Mouse (Mus musculus): ENCODE measurements at regions not wholly inside any gene's neighbourhood (a gene's known extent, or its start where the extent isn't known, plus 50 kb on each side); places are given as distances from the start of the nearest gene placed in this dataset.

DNA sequence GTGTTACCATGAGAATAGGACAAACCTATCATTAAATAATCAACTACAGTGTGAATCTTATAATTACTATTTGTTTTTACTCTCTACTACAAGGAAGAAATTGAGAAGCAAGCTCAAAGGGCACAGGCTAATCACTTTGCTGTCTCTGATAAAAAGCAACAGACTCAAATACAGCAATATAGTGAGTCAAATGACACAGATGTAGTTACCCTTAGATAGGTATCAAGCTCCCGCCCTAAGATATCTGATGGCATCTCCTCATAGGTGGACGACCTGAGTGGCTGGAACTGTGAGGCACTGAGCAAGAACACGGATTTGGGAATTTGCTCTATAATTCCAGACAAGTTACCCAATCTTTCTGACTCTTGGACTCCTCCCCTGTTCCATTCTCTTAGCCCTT lies 379.7 kb upstream of the Klf12 start:
- H3K4me1 ChIP-seq (ENCODE audit: insufficient read depth, low read length): no peaks in the 10 kb centered on the region
- 84% methylated on average over 3 of the region's 3 CpGs for WGBS
- H3K27me3 ChIP-seq (ENCODE audit: insufficient read depth, low read length): no peaks in the 10 kb centered on the region
- no peak for DNase-seq (ENCODE audit: low spot score)
- H3K36me3 ChIP-seq (ENCODE audit: insufficient read depth, low read length): no peaks in the 10 kb centered on the region
- no peaks in the 10 kb centered on the region for H3K9me3 ChIP-seq (ENCODE audit: low read length)
- no peak for TF ChIP-seq CTCF (IDR thresholded peaks at IDR 0.05; ENCODE audit: low read depth)
- H3K9ac ChIP-seq (replicated peaks; ENCODE audit: low read length): no peak overlapping the region
- no peak for ATAC-seq
- H3K27ac ChIP-seq: no peak overlapping the region
- no peak overlapping the region for H3K4me3 ChIP-seq (ENCODE audit: low read length)
- no peak overlapping the region for H3K4me2 ChIP-seq (ENCODE audit: low read depth, low read length)

DNA sequence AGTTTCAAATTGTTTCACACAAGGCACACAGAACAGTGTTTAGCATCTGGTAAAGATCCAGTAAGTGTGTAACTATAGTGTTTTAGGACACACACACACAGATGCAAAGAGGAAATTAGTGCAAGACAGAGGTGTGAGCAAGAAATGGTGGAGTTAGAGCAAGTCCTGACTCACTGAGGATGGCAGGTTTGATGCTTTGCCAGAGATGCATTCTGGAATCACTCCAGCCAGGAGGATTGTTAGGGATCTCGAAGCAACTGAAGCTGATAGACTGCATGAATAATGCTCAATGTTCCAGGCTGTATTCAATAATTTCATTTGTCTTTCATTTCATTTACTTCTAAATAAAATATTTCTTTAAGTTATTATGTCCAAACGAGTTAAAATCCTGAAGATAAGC lies 357.6 kb upstream of the Klf12 start:
- DNase-seq (ENCODE audit: low spot score): no peak
- Histone ChIP-seq H3K36me3 (ENCODE audit: insufficient read depth, low read length) (no peaks in the 10 kb centered on the region), H3K27ac (no peak overlapping the region), H3K4me3 (ENCODE audit: low read length) (no peak overlapping the region), H3K9ac (replicated peaks; ENCODE audit: low read length) (no peak overlapping the region), H3K4me2 (ENCODE audit: low read depth, low read length) (no peak overlapping the region), H3K27me3 (ENCODE audit: insufficient read depth, low read length) (no peaks in the 10 kb centered on the region), H3K9me3 (ENCODE audit: low read length) (no peaks in the 10 kb centered on the region), H3K4me1 (ENCODE audit: insufficient read depth, low read length) (no peaks in the 10 kb centered on the region)
- WGBS: 55% methylated on average over 2 of the region's 2 CpGs
- ATAC-seq: no peak
- no peak for TF ChIP-seq CTCF (IDR thresholded peaks at IDR 0.05; ENCODE audit: low read depth)

DNA sequence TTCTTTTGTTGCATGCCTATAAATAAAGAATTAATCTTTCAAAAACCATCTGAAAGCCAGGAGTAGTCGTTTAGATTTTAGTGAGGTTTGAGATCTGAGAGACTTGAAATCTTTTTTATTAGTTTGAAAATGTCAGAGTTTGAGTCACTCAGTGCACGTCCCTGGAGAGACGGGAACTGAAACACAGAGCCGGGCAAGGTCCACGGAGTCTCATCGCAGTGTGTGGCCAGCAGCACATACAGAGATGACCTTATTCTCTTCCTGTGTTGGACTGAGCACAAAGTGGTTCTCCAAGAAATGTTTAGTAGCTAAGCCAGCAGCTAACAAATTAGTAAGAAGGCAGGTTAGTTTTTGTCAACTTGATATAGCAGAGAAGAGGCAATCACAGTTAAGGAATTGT lies 350.0 kb upstream of the Klf12 start:
- TF ChIP-seq CTCF (IDR thresholded peaks at IDR 0.05; ENCODE audit: low read depth): no peak
- DNase-seq (ENCODE audit: low spot score) (no peak), ATAC-seq (no peak)
- no peaks in the 10 kb centered on the region for H3K4me1 ChIP-seq (ENCODE audit: insufficient read depth, low read length)
- H3K27me3 ChIP-seq (ENCODE audit: insufficient read depth, low read length): no peaks in the 10 kb centered on the region
- H3K27ac ChIP-seq: no peak overlapping the region
- 66% methylated on average over 6 of the region's 6 CpGs for WGBS
- H3K36me3 ChIP-seq (ENCODE audit: insufficient read depth, low read length): no peaks in the 10 kb centered on the region
- H3K9me3 ChIP-seq (ENCODE audit: low read length): no peaks in the 10 kb centered on the region
- no peak overlapping the region for H3K9ac ChIP-seq (replicated peaks; ENCODE audit: low read length)
- H3K4me2 ChIP-seq (ENCODE audit: low read depth, low read length): no peak overlapping the region
- no peak overlapping the region for H3K4me3 ChIP-seq (ENCODE audit: low read length)

DNA sequence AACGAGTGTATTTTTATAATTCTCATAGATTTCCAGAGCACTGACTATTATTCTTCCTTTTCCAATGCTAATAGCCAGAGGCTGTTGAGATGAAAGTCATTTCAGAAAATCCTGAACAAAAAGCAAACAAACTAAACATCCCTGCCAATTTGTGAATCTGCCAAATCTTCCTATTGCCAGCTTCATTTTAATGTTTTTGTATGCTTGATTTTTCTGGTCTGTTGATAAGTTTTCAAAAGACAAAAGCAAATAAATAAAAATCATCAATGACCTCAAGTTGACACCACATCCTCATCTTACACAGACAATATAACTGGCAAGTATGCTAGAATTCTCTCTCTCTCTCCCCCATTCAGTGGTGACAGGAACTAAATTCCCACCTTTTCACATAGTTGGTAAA lies 347.2 kb upstream of the Klf12 start:
- Histone ChIP-seq H3K36me3 (ENCODE audit: insufficient read depth, low read length) (no peaks in the 10 kb centered on the region), H3K4me2 (ENCODE audit: low read depth, low read length) (no peak overlapping the region), H3K9me3 (ENCODE audit: low read length) (no peaks in the 10 kb centered on the region), H3K4me3 (ENCODE audit: low read length) (no peak overlapping the region), H3K9ac (replicated peaks; ENCODE audit: low read length) (no peak overlapping the region), H3K27me3 (ENCODE audit: insufficient read depth, low read length) (no peaks in the 10 kb centered on the region), H3K4me1 (ENCODE audit: insufficient read depth, low read length) (no peaks in the 10 kb centered on the region), H3K27ac (no peak overlapping the region)
- no peak for TF ChIP-seq CTCF (IDR thresholded peaks at IDR 0.05; ENCODE audit: low read depth)
- DNase-seq (ENCODE audit: low spot score) (no peak), ATAC-seq (no peak)
- 47% methylated on average over 1 of the region's 1 CpGs for WGBS

DNA sequence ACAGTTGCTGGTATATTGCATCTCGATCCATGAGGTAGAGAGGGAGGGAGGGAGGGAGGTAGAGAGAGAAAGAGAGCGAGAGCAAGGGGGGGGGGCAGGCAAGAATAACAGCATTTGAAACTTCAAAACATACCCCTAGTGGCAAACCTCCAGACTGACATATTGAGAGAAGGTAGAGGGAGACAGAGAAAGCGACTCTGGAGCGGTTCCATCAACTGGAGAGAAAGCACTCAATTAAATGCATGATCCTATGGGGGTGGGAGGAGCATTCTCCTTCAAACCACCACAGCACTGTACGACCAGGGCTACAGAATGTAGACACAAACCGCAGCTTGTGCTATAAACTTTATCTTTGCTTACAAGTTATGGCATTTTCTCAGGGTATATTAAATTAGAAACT lies 345.7 kb upstream of the Klf12 start:
- DNase-seq (ENCODE audit: low spot score) (no peak), ATAC-seq (no peak)
- no peaks in the 10 kb centered on the region for H3K4me1 ChIP-seq (ENCODE audit: insufficient read depth, low read length)
- no peak overlapping the region for H3K4me2 ChIP-seq (ENCODE audit: low read depth, low read length)
- no peak overlapping the region for H3K27ac ChIP-seq
- WGBS: 68% methylated on average over 6 of the region's 6 CpGs
- no peak overlapping the region for H3K4me3 ChIP-seq (ENCODE audit: low read length)
- H3K9me3 ChIP-seq (ENCODE audit: low read length): no peaks in the 10 kb centered on the region
- no peak overlapping the region for H3K9ac ChIP-seq (replicated peaks; ENCODE audit: low read length)
- no peak for TF ChIP-seq CTCF (IDR thresholded peaks at IDR 0.05; ENCODE audit: low read depth)
- H3K36me3 ChIP-seq (ENCODE audit: insufficient read depth, low read length): no peaks in the 10 kb centered on the region
- H3K27me3 ChIP-seq (ENCODE audit: insufficient read depth, low read length): no peaks in the 10 kb centered on the region

- Histone ChIP-seq H3K27me3 (ENCODE audit: insufficient read depth, low read length) (no peaks in the 10 kb centered on the region), H3K27ac (no peak overlapping the region), H3K9ac (replicated peaks; ENCODE audit: low read length) (no peak overlapping the region), H3K4me1 (ENCODE audit: insufficient read depth, low read length) (no peaks in the 10 kb centered on the region), H3K36me3 (ENCODE audit: insufficient read depth, low read length) (no peaks in the 10 kb centered on the region), H3K4me2 (ENCODE audit: low read depth, low read length) (no peak overlapping the region), H3K4me3 (ENCODE audit: low read length) (no peak overlapping the region), H3K9me3 (ENCODE audit: low read length) (no peaks in the 10 kb centered on the region)
- ATAC-seq (no peak), DNase-seq (ENCODE audit: low spot score) (no peak)
- 41% methylated on average over 2 of the region's 2 CpGs for WGBS
- TF ChIP-seq CTCF (IDR thresholded peaks at IDR 0.05; ENCODE audit: low read depth): no peak
These were observed 343.0 kb upstream of the Klf12 start for GRCm38 (mm10) chr14:100627523-100627922.

DNA sequence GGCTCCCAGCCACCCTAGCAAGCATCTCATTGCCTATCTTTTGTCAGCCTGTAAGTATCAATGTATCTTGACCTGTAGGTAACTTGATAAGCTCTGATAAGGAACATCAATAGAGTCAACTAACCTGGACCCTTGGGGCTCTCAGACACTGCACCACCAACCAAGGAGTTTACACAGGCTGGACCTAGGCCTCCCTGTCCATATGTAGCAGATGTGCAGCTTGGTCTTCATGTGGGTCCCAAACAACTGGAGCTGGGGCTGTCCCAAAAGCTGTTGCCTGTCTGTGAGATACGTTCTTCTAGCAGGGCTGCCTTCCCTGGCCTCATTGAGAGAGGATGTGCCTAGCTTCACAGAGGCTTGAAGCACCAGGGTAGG lies 335.2 kb upstream of the Klf12 start:
- Histone ChIP-seq H3K9me3 (ENCODE audit: low read length) (no peaks in the 10 kb centered on the region), H3K4me1 (ENCODE audit: insufficient read depth, low read length) (0 out of 2 replicates have a peak, but pooled peaks cover 3% of the 10 kb centered on the region), H3K27me3 (ENCODE audit: insufficient read depth, low read length) (no peaks in the 10 kb centered on the region), H3K9ac (replicated peaks; ENCODE audit: low read length) (no peak overlapping the region), H3K36me3 (ENCODE audit: insufficient read depth, low read length) (no peaks in the 10 kb centered on the region), H3K4me3 (ENCODE audit: low read length) (no peak overlapping the region), H3K27ac (no peak overlapping the region), H3K4me2 (ENCODE audit: low read depth, low read length) (no peak overlapping the region)
- no peak for TF ChIP-seq CTCF (IDR thresholded peaks at IDR 0.05; ENCODE audit: low read depth)
- peak; percentile 32; the same call in 1 of the 2 replicates for ATAC-seq
- DNase-seq (ENCODE audit: low spot score): no peak
- 55% methylated on average over 1 of the region's 1 CpGs for WGBS

Measured in hindbrain, postnatal 0 days (tissue).